Mouse (Mus musculus) right cerebral cortex, postnatal 25 days (tissue): ENCODE data around the gene Pla2g7.

Experiments
- DNase-seq: peaks from one replicate; pipeline ENCODE4 v3.0.0; 2022

The Pla2g7 gene

DNA sequence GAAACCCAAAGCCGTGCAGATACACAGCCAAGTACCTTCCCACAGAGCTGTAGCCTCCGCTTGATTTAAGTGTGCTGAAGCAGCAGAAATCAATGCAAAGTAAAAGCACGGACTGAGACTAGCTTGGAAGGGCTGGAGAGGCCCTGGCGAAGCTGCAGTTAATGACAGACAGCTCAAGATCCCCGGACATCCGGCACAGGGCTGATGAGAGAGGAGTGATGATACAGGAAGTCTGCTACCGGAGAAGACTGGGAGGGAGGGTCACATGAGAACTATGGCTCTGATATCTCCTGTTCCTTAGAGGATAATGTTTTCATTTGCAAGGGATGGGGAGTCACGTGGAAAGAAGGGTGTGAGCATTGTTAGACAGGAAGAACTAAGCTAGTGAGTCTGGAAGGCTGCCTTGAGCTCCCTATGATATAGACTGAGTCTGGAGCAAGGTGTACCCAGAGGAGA is 13.1 kb downstream of the Pla2g7 start:
- peak; percentile 11 for DNase-seq

DNA sequence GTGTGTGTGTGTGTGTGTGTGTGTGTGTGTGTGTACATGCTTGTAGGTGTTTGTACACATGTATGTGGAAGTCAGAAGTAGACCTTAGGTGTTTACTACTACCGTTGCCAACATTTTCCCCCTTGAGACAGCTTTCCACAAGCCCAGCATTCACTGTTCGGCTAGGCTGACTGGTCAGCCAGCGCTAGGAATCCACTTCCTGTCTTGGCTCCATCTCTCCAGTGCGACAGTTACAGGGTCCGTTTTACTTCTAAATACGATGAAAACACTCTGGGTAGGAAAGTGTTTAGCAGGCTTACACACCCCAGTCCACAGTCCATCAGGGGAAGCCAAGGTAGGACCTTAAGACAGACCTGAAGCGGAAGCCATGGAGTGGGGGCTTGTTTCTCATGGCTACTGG is 16.9 kb downstream of the Pla2g7 start:
- no peak for DNase-seq

- DNase-seq = no peak
These were observed 19.4 kb downstream of the Pla2g7 start for GRCm38 (mm10) chr17:43587278-43587677.

- no peak for DNase-seq
These were observed 21.9 kb downstream of the Pla2g7 start for GRCm38 (mm10) chr17:43589750-43590149.

DNA sequence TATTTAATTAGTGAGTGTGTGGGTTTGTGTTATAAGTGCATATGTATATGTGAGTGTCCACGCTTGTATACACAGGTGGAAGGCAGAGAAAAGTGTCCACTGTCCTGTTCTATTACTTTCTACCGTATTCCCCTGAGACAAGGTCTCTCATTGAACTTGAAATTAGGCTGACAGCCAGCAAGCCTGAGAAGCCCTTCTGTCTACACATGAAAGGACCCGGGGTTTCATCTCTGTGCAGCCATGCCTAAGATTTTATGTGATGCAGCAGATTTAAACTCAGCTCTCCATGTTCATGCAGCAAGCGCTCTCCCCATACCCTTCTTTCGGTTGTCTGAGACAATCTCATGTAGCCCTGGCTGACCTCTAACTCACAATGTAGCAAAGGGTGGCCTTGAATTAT is 22.6 kb downstream of the Pla2g7 start:
- DNase-seq = no peak

- DNase-seq = peak; percentile 22
These were observed 24.7 kb downstream of the Pla2g7 start for GRCm38 (mm10) chr17:43592296-43593291.

- DNase-seq = no peak
These were observed 29.8 kb downstream of the Pla2g7 start for GRCm38 (mm10) chr17:43597742-43598141.

DNA sequence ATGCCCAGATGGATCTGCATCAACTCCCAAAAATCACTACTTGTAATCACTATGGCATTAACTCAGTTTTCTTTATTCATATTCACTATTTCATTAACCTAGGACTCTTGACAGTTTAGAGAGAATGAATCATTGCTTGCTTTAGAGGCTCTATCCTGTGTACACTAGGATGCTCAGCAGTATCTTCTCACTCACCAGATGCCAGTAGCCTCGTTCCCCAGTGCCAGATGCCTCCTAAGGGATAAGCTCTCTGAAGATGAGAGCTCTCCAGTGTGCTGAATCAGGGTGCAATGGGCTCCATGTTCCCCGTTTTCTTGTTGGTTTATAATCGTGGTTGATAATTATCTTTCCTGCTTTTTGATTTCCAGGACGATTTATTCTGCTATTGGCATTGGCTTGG is 30.8 kb downstream of the Pla2g7 start:
- DNase-seq = no peak

DNA sequence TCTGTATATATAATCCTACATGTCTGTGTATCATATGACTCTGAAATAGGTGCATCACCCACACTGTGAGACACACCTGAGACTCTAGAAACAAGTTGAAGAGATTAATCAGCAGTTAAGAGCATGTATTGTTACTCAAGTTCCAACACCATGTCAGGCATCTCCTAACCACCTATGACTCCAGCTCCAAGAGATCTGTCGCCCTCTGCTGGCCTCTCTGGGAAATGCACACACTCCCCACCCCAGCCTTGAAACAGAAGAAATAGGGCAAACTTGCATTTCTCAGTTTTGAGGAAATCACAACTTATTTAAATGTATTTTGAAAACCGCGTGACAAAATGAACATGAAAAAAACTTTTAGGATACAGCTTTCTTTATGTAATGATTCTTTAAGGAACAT is 38.8 kb downstream of the Pla2g7 start:
- DNase-seq = peak; percentile 34

- DNase-seq = peak; percentile 43
These were observed 43.7 kb downstream of the Pla2g7 start for GRCm38 (mm10) chr17:43611586-43611985.

GRCm38 (mm10) chr17:43612221-43612620 is 44.3 kb downstream of the Pla2g7 start:
- DNase-seq = no peak

GRCm38 (mm10) chr17:43619156-43619555 is 51.3 kb downstream of the Pla2g7 start:
- DNase-seq = no peak

GRCm38 (mm10) chr17:43622076-43622475 is 54.2 kb downstream of the Pla2g7 start:
- no peak for DNase-seq

DNA sequence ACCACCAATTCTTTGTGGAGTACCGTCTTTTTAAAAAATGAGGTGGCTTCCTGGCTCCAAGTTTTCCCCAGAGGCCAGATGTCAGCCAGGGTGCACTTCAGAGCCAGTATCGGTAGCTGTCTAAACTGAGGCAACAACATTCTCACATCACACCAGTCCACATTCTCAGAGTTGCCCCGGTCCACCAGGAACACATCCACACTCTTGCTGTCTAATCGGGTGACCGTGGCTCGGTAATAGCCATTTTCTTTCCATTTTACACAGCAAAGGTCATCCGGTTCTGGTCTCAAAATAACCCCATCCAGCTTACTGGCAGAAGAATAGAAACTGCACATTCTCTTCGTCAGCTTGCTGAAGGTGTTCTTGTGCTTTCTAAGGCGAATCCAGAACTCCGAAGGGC is 60.3 kb downstream of the Pla2g7 start:
- DNase-seq = no peak

- no peak for DNase-seq
These were observed 61.2 kb downstream of the Pla2g7 start for GRCm38 (mm10) chr17:43629026-43629495.

DNA sequence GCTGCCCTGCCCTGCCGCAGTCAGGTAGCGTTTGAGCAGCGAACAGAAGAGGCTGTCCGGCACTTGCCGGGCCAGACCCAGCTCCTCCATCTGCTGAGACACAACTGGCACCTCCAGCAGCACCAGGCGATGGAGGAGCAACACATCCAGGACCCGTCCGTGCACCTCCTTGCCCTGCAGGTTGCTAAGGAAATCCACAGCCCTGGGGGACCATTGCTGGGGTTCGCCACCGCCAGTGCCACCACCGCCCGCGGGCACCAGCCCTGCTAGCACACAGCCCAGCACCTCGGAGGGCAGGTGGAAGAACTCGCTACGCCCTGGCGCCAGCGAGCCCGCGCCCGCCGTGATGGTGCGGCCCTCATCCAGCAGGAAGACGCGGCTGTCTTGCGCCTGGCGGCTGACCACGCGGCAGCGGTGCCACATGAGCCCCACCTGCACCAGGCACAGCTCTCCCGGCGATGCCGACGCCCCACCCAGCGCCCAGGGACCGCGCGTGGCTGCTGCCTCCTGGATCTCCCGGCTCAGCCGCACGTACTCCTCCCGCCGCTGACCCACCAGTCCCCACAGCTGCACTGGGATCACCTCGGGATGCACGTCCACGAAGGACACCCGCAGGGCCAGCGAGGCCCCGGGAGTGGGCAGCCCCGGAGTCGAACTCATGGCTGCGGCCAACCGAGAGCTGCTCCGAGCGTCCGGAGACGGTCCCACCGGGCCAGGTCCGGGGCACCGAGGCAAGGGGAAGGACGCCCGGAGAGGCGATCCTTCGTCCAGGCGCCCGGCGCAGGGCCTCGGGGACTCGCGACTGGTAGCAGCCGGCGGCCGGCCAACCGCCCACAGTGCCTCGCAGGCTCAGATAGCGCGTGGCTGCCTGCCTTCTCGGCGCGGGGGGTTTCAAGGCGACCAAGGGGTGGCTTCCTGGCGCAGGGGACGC is 61.9 kb downstream of the Pla2g7 start, which contains the start of gene Tdrd6:
Gene Tdrd6, minus strand, starts transcription at position 804 of the 931 bp plus-strand sequence.
- peak; percentile 20 for DNase-seq

DNA sequence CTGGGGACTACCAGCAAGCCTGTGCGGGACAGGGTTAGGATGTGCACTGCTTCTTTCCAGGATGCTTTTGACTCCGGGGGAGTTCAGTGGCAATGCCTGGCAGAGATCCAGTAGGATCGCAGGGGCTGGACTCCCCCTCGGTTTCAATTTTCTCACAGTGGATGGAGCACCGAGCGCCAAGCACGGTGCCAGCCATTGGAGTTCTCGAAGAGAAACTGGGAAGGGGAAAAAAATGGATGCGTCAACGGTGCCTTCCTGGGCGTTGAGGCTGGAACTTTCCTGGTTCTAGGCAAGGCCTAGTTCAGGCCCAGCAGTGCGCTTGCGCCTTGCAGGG is 62.5 kb downstream of the Pla2g7 start:
- DNase-seq = no peak

- no peak for DNase-seq
These were observed 69.2 kb downstream of the Pla2g7 start for GRCm38 (mm10) chr17:43637146-43637545.

DNA sequence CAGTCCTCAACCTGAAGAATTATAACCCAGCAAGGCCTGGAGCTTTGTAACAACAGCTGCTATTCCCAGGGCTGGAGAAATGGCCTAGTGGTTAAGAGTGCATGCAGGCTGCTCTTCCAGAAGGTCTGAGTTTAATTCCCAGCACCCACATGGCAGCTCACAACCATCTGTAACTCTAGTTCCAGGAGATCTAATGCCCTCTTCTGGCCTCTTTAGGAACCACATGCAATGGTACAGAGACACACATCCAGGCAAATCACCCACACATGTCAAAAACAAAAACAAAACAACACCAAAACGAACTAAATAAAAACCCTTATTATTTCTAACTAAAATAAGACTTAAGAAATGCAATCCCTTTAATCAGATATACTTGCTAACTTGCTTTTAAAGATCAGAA is 72.9 kb downstream of the Pla2g7 start:
- DNase-seq = no peak

GRCm38 (mm10) chr17:43643191-43643590 is 75.3 kb downstream of the Pla2g7 start:
- DNase-seq = no peak

GRCm38 (mm10) chr17:43644375-43644774 is 76.5 kb downstream of the Pla2g7 start:
- DNase-seq = no peak

DNA sequence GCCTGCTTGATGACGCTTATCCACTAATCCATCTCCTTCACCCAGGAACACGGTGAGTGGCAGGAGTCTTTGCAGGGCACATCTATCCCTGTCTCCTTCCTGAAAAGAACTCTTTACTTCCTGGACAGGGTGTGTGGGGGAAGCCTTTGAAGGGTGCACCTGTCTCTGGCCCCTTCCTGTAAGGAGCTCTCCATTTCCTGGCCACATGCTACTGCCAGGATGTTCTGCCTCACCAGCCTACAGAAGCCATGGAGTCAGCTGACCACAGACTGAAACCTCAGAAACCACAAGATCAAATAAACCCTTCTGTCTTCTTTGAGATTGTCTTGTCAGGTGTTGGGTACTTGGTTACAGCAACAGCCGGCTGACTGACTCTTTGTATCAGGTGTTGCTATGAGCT is 77.2 kb downstream of the Pla2g7 start:
- DNase-seq = no peak

DNA sequence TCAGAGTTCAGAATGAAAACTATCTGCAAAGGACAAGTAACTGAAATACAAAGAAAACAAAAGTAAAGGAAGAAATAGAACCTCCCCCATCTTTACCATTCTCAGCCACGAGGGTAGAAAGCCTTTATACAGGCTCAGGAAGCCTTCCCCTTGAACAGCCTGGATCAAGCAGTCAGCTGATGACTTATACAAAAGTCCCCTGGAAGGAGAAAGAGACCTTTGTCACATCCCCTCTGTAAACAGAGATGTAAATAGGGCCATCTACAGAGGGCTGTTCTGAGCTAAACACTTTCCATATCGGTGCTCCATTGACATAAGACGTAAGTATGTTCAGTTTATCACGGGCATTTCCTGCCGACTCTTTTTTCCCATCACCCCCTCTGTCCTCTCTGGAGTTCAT is 79.0 kb downstream of the Pla2g7 start:
- DNase-seq = no peak
